Mouse (Mus musculus) right cerebral cortex, postnatal 10 days (tissue): Measurements from ENCODE around the gene Chrna9.

Experiments used
- DNase-seq, 2 experiments: peaks; one replicate each; pipeline ENCODE4 v3.0.0; 2021; ENCODE audit warnings: low spot score in 2 of 2

Gene Chrna9

DNA sequence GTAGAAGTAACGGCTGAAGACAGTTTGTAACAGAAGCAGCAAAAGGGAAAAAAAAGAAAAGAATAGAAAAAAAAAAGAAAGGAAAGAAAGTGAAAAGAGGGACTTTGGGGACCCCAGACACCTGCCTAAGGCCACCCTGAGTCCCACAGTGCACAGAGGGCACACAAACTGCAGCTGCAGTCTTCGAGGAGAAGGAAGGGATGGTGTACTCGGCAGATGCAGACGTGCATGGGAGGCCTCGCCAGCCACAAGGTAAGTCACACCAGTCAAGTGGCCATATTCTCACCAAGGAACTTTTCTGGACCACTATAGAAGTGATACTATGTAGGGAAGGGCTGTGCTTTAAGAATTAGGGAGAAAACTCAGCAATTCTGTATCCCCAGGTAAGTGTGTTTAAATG, at the start of gene Chrna9:
Chrna9 (plus strand) TSS at position 139 of the 400 bp plus-strand sequence.
- DNase-seq: no peak

DNA sequence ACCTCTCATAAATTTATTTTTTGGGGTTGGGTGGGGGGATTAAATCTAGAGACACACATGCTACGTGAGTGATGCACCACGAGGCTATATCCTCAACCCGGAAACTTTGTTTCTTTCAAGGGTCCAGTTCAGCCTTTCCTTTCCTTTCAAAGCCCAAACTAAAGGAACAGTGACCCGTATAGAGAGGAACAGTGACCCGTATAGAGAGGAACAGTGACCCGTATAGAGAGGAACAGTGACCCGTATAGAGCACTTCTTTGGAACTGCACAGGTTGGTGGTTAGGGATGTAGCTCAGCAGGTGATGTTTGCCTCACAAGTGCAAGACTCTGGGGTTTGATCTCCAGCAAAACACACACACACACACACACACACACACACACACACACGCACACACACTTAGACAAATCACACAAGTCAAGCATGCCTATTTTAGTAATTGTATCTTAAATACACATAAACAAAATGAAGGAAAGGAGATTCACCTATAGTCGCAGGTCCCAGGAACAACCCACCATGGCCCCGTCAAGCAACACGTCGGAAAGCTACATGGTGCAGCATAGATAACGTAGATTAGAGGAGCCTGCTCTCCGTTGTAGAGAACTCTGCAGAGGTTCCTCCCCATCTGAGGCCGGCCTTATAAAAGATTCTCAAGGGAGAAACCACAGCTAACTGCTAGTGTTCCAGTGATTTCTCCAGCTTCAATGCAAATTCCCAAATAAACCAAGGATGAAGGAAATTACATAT, 48.9 kb upstream of the Chrna9 start:
- no peak for DNase-seq

DNA sequence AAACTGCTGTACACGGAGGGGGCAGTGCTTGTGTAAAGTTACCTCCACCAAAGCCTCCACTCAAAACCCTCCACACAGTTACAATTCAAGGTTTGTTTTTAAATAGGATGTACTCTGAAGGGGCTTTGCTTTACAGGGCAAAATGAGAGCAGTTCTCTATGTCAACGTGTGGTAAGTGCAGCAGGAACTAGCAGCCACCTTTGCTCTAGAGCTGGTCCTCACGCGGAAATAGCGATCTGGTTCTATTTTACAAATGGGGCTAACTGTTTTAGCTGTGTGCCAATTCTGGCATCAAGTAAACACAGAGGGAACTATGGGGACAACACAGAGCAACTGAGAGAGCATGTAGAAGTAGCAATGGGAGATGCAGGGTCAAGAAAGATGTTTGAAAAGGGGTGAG, 46.6 kb upstream of the Chrna9 start:
- no peak for DNase-seq

DNA sequence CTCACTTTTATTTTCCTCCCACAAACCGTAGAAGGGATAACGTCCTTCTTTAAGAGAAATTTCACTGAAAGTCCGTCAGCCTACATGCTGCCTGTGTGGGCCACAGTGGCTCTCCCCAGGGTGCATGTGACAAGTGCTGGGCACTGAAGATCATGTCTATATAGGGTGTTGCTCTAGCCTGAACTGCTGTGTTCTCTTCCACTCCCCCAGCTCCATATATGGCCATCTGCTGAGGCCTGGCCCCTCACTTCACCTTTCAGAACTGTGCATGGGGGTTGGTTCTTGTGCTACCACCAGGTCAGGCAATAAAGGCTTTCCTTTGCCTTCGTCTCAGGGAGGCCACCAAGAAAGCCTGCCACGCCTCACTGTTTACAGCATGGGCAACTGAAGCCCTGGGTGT, 45.7 kb upstream of the Chrna9 start:
- no peak for DNase-seq

DNA sequence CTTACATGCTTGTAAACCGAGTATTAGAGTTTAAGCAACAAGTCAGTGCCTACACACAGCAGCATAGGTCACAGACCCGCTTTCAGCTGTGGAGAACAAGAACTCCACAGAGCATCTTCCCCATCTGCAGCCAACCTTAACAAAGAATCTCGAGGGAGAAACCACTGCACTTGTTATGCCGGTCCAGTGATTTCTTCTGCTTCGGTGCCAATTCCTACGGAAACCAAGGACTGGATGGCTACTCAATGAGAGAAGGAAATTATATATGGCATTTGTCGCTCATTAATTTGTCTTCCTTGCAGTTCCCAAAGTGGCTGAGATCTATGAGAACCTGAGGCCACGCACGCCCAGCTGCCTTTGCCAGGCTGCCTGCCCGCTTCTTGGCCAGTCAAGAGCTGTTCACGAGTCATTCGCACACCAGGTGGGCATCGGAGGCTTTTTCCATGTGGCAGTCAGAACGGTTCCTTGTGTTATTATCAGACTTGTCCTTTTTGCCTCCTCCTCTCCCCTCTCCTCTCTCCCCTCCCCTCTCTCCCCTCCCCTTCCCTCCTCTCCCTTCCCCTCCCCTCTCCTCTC, 43.4 kb upstream of the Chrna9 start:
- no peak for DNase-seq

DNA sequence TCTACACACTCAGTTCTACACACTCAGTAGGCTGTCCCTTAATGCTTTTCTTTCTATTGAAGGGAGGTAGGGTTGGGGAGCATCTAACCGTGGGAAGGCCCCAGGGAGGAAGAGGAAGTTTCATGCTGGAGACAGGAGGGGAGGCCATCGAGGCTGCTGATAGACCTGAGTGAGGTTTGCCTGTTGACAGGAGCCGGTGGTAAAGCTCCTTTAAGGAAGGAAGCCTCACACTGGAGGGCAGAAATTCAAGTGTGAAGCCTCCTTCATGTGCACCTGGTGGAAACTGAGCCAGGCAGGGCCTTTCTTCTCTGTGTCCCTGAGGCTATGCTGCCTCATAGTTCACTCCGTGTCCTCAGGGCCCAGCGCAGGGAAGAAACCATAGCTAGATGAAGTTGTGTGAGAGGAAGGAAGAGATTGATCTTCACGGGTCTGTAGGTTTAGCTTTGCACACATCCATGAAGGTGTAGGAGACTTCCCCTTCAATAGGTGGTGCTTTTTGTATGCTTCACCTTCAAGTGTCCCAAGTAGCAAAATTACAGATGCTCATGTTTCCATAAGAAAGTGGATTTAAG, 39.5 kb upstream of the Chrna9 start:
- no peak for DNase-seq

DNA sequence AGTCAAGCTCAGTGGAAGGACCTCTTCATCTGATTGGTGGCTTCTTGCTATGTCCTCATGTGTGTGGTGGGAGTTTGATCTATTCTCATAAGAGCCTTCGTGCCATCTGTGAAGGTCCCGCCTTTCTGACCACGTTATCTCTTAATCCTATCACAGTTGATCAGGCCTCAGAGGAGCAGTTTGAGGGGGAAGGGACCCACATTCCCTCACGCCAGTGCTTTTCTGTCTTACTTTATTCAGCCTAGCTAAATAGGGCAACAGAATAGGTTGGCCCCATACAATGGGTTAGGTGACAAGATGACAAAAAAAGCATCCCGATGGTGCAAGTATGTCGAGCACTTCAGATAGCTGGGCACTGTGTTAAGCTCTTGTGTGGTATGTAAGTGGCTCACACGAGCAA, 39.0 kb upstream of the Chrna9 start:
- no peak for DNase-seq

DNA sequence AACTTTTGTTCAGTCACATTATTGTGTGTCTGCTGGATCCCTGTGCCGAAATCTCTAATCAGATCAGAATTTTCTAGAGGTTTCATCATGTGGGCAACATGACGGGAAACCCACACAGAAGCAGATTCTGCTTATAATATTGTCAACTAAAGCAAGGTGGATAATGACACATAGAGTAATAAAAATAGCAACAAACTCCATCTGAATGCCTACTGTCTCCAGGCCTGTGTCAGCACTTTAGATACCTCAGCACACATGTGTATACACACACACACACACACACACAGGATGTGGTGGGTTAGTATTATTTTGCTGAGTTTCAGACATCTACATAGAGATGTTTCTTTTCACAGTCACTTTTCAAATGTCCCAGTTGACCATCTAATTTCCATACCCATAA, 37.0 kb upstream of the Chrna9 start:
- DNase-seq: no peak

DNA sequence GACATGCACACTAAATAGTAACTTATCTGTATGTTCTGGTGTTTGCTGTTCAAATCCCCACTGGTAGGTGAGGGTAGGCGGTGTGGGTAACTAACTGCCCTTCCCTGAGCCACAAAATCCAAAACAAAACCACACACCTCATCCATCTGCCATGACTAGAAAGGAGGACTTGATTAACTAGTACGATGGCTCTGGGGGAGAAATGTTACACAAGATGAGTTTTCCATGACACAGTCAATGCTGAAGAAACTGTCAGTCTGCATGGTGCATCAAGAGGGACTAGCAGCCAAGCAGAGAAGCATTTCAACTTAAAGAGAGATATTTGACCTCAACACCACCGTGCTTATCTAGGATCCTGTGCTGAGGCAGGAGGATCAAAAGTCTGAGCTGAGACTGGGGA, 36.0 kb upstream of the Chrna9 start:
- DNase-seq: no peak

DNA sequence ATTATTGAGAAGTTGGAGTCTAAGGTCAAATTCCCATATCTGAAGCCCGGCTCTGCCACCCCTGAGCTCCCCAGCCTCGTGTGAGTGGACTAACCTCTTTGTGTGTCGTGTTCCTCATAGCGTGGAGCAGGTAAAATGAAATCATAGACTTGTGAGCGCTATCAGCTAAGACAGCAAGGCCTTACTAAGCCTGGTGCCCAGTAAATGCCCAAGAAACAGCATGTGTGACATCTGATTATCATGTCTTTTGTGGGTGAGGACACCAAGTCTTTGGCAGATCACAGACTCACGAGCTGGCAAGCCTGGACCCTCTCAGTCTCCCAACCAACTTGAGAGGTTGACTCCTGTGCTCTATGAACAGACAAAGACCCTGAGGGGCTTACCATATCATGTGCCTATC, 34.6 kb upstream of the Chrna9 start:
- DNase-seq: no peak

DNA sequence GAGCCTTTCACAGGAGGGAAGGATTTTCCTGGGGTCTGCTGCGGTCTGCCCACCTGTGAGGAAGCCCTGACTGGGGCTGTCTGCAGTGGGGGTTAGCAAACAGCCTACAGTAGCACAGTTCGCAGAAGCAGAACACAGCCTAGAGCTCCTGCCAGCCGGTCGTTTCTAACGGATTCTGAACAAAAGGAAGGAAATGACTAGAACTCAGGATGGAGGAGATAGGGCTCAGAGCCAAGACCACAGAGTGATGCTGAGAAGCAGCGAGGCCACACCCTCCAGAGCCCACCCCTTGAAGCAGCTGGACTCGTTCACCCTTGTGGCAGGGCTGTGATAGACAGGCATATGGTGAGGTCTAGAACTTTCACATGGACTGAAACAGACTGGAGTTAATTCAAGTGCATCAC, 33.9 kb upstream of the Chrna9 start:
- DNase-seq: peak in 1 of 2 experiments; percentile 28

DNA sequence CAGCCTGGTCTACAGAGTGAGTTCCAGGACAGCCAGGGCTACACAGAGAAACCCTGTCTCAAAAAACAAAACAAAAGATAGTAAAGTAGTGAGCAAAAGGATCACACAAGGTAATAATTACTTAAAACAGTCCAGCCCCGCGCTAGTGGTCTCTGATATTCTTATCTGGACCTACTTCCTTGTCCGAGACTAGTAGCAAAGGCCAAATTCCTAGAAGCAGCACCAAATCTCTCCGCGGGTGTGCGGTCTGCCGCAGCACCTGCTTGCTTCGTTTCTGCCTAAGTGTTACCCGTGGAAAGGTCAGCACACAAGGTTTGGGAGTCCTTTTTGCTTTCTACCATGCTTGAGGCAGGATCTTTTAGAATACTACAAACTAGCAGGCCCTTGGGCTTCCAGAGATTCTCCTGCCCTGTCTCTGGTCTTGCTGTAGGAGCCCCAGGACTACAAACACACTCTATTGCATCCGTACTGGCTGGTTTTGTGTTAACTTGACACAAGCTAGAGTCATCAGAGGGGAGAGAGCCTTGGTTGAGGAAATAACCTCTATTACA, 32.8 kb upstream of the Chrna9 start:
- DNase-seq: no peak

DNA sequence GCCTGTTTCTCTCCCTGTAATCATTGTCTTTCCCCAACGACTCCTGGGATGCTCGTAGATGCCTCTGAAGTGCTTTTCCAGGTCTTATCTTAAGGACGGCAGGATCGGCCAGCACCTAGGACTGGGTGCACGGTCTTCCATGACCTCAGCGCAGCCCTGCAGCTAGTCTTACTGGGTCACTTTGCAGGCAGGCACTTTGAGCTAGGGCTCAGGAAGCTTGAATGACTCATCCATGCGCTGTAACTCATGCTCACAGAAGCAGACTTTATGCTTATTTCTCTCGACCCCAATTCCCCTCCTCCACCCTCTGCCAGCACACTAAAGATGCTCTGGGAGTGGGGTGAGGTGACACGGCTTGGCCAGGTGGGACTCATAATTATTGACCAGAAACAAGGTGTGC, 31.9 kb upstream of the Chrna9 start:
- DNase-seq: no peak

DNA sequence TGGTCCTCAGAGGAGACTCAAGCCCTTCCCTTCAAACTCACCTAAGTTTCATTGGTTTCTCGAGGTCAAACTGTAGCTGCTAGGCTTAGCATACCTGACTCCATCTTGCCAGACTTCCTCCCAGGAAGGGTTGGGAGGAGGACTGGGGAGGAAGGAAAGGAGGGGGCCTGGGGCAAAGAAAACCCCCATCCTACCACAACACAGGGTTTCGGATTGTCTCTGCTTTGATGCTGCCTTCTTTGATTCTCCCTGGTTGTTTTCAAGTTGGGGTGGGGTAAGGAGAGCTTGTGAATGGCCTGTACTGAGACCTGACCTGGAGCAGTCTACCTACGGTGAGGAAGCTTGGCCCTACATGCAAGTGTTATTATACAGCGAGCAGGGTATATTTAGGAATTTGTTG, 30.2 kb upstream of the Chrna9 start:
- no peak for DNase-seq

DNA sequence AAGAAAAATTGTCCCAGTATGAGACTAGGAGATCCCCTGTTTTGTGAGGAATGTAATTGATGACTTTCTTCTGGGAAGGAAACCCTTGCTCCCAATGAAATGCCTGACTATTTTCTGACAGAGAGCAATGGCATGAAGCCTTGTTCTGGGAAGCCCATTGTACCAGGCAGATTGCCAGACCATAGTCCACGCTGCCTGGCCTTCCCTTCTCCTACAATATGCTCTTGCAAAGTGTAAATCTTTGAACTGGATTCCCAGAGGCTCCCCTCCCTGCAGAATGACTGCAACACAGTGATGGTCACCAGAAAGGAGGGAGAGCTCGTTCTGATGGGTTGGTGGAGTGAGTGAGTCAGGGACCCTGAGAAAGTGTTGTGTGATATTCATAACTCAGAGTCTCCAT, 26.0 kb upstream of the Chrna9 start:
- DNase-seq: no peak

DNA sequence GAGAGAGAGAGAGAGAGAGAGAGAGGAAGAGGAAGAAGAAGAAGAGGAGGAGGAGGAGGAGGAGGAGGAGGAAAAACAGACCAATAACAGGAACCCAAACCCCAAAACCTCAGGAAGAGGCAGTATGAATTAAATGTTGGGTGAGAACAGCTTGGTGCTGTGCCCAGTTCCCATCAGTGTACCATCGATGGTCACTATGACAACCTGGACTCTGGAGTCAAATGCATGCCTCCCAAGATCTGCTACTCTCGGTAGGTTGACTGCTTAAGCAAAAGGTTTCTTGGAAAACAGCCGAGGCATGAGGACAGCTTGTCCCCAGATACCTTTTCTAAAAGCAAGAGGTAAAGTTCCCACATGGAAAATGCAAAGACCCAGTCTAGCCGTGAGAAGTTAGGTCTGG, 25.4 kb upstream of the Chrna9 start:
- DNase-seq: peak; percentile 32 to 36

DNA sequence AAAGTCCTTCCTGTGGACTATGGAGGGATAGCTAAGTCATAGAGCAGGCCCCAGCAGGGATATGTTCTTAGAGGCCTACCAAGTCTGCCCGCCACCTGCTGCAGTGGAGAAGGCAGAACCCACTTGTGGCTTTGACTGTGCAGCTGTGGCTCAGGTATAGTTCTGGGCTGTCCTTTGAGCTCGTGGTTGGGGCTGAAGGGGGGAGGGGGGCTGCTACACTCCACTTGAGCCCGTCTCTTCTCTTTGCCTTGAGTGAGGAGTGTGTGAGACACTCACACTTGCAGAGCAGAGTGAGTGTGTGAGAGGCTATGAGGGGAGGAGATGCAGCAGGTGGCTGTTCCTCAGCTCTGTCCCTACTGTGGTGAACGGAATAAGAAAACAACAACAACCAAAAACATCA, 24.3 kb upstream of the Chrna9 start:
- no peak for DNase-seq

DNA sequence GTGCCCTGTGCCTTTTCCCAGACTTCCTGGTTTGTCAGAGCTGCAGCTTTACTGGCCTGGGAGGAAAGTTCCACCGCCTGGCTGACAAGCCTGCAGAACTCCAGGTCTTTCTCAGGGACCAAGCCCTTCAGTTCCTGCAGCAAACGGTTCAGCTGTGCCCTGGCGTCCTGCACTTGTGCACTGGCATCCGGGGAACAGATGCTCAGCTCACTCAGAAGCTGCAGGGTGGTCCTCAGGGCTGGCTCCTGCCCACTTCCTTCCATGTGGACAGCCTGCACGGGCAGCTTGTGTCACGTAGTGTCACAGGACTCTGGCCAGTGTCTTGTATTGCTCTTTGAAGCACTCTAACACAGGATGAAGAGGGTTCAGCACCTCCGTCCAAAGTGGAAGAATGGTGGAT, 23.0 kb upstream of the Chrna9 start:
- no peak for DNase-seq

DNA sequence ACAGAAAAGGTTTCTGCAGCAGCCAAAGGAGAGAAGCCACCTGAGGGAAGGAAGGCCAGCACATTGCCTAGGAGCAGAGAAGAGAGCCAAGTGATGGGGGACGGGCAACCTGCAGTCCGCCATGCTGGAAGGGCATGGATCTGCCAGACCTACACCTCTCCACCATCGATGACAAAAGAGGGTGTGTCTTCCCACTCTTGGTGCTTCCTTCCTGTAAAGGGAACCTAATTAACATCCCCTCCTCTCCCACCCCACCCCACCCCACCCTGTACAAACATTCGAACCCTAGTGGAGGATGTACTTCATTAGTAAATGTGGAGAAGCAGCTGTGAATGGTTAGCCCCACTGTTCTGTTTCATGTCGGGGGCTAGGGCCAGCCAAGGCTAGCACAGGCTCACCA, 22.5 kb upstream of the Chrna9 start:
- DNase-seq: no peak

DNA sequence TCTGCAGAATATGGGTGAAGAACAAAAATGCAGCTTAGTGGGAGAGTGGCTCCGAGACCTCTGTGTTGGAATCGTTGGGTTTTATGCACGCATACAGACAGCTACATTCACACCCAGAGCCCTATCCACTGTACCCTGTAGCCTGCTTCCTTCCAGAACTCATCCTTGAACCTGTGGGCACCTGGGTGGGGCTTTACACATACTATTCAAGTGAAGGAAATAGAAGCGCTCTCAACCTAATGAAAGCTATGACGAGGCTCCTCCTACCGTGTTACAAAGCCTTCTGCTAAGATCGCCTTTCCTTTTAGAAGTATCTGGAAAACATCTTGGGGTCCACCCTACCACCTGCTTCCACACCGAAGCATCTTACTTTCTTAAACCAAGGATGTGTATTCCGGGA, 21.6 kb upstream of the Chrna9 start:
- no peak for DNase-seq

DNA sequence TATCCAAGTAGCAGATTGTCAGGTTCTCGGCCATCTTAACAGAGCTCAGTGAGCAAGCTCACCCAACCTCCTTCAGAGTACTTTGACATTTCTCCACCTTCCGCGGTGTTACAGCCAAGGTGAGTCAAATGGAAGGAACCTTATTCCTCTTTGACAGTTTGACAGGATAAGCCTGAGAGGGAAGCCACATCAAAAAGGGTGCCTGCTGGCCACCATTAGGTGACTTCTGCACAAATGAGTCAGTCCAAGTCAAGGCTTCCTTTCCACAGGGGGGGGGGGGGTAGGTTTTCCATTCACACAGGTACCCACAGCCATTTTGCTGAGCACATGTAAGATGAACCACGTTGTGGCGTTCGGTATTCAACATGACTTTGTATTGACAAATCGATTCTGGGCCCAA, 20.4 kb upstream of the Chrna9 start:
- no peak for DNase-seq

DNA sequence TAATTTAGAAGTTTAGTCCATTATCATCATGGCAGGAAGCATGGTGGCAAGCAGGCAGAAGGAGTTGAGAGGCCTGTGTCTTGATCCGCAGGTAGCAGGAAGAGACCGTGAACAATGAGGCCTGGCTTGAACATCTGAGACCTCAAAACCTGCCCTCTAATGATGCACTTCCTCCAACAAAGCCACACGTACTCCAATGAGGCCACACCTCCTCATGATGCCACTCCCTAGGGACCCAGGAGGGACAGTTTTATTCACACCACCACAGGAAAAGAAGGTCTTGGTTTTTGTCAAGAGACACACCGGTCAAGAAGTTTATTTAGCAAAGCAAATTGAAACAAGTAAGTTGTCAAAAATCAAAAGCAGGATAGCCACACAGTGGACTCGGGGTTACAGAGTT, 17.8 kb upstream of the Chrna9 start:
- DNase-seq: no peak

DNA sequence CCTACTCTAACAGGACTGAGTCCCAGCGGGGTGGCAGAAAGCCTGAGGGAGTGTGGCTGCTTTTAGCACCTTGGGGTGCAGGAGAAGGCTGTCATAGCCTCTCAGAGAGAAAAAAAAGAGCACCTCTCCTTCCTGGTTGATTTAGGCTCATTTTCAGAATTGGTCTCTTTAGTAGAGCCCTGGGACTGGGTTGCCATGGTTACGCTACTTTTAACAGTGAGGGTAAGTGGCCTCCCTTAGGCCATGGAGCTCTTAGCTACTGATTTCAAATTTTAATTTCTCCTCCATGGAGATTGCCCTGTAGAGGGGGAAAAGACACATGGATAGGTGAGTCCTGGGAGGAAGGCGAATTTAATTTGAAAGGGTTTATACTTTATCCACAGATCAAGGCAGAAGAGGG, 16.1 kb upstream of the Chrna9 start:
- DNase-seq: no peak
